Mouse (Mus musculus) intestine, embryonic 14.5 days (tissue): Measurements from ENCODE around the gene Slc9a5. TPM values are rescaled to one million over a fixed set of nuclear protein-coding genes. Genes with fewer than 3 reads are reported as not detected.

Experiments used
- ATAC-seq: fragments of 200-750 bp; cut with Nextera tagmentation; replicated peaks from 2 replicates; pipeline ENCODE4 v1.8.0; 2017; ENCODE audit warnings: low read depth, moderate number of reproducible peaks, moderate TSS enrichment, moderate library complexity; ENCODE audit not compliant: low FRiP score, low TSS enrichment
- DNase-seq: peaks from one replicate; pipeline ENCODE4 v3.0.0-alpha.2; 2018; ENCODE audit warnings: low spot score
- H3K27ac ChIP-seq: fragments of 300-500 bp; sonication (generic); 2 replicates; pipeline ENCODE4 v1.5.1; 2014; ENCODE audit warnings: low read depth, mild to moderate bottlenecking, control low read depth
- H3K27me3 ChIP-seq: fragments of 300-500 bp; sonication (generic); replicated peaks from 2 replicates; pipeline ENCODE4 v1.6.1; 2014; ENCODE audit warnings: low read length, control low read depth; ENCODE audit not compliant: control insufficient read depth, insufficient read depth
- H3K36me3 ChIP-seq: fragments of 300-500 bp; sonication (generic); 2 replicates; pipeline ENCODE4 v1.6.1; 2014; ENCODE audit warnings: low read length, control low read depth; ENCODE audit not compliant: control insufficient read depth, insufficient read depth
- H3K4me1 ChIP-seq: fragments of 300-500 bp; sonication (generic); replicated peaks from 2 replicates; pipeline ENCODE4 v1.6.1; 2014; ENCODE audit warnings: low read length, control low read depth, mixed read lengths; ENCODE audit not compliant: control insufficient read depth, insufficient read depth
- H3K4me2 ChIP-seq: fragments of 300-500 bp; sonication (generic); 2 replicates; pipeline ENCODE4 v1.6.1; 2014; ENCODE audit warnings: low read length
- H3K4me3 ChIP-seq: fragments of 300-500 bp; sonication (generic); 2 replicates; pipeline ENCODE4 v1.5.1; 2014; ENCODE audit warnings: low read depth, low read length, control low read depth, mixed read lengths
- H3K9ac ChIP-seq: fragments of 300-500 bp; sonication (generic); 2 replicates; pipeline ENCODE4 v1.6.1; 2014; ENCODE audit warnings: mild to moderate bottlenecking, low read length
- H3K9me3 ChIP-seq: fragments of 300-500 bp; sonication (generic); 2 replicates; pipeline ENCODE4 v1.6.1; 2016; ENCODE audit warnings: low read length, control low read depth; ENCODE audit not compliant: control insufficient read depth
- WGBS: fragments of 180-500 bp; shearing (Covaris S2); extraction: QIAGEN DNeasy Blood & Tissue Kit; methylation state at CpG from one replicate; pipeline ENCODE4 v1.1.7; 2014; 5-methylcytosine and 5-hydroxymethylcytosine counted together
- polyA plus RNA-seq: library from polyadenylated mRNA; unstranded; fragments of >200 nt; fragmentation: Nextera tagmentation; extraction: Ambion mirVana; gene quantifications from 2 replicates; pipeline ENCODE4 v1.2.1, GENCODE M21; 2014

Slc9a5 gene
- polyA plus RNA-seq, 1 experiment from 2014 or later, result 1.5 TPM

GRCm38 (mm10) chr8:105378673-105379072 is 30.0 kb downstream of the Slc9a5 start:
- Histone ChIP-seq H3K9ac (no peak overlapping the region), H3K4me2 (no peak overlapping the region), H3K4me3 (no peak overlapping the region), H3K4me1 (0 out of 2 replicates have a peak, but pooled peaks cover 6% of the 10 kb centered on the region), H3K27me3 (no peaks in the 10 kb centered on the region), H3K36me3 (no peaks in the 10 kb centered on the region), H3K9me3 (peaks cover 3% of the 10 kb centered on the region; the same call in 1 of the 2 replicates), H3K27ac (no peak overlapping the region)
- DNase-seq (no peak), ATAC-seq (no peak)
- WGBS, result 63% methylated on average over 19 of the region's 19 CpGs

GRCm38 (mm10) chr8:105380308-105380707 is 31.7 kb downstream of the Slc9a5 start:
- DNase-seq, result no peak
- H3K4me1 ChIP-seq, result 0 out of 2 replicates have a peak, but pooled peaks cover 6% of the 10 kb centered on the region
- H3K27me3 ChIP-seq, result no peaks in the 10 kb centered on the region
- H3K4me2 ChIP-seq, result no peak overlapping the region
- 81% methylated on average over 12 of the region's 12 CpGs for WGBS
- no peak overlapping the region for H3K27ac ChIP-seq
- no peak overlapping the region for H3K9ac ChIP-seq
- ATAC-seq, result no peak
- no peaks in the 10 kb centered on the region for H3K9me3 ChIP-seq
- H3K36me3 ChIP-seq, result no peaks in the 10 kb centered on the region
- H3K4me3 ChIP-seq, result no peak overlapping the region

GRCm38 (mm10) chr8:105384070-105384469 is 35.4 kb downstream of the Slc9a5 start:
- ATAC-seq, result no peak
- no peak overlapping the region for H3K9ac ChIP-seq
- H3K4me1 ChIP-seq, result no peaks in the 10 kb centered on the region
- H3K27me3 ChIP-seq, result no peaks in the 10 kb centered on the region
- H3K4me2 ChIP-seq, result no peak overlapping the region
- 99% methylated on average over 2 of the region's 2 CpGs for WGBS
- no peaks in the 10 kb centered on the region for H3K36me3 ChIP-seq
- no peak for DNase-seq
- H3K27ac ChIP-seq, result no peak overlapping the region
- H3K4me3 ChIP-seq, result no peak overlapping the region
- no peaks in the 10 kb centered on the region for H3K9me3 ChIP-seq

- Histone ChIP-seq H3K9me3 (no peaks in the 10 kb centered on the region), H3K27ac (no peak overlapping the region), H3K4me1 (no peaks in the 10 kb centered on the region), H3K9ac (no peak overlapping the region), H3K4me2 (no peak overlapping the region), H3K27me3 (no peaks in the 10 kb centered on the region), H3K4me3 (no peak overlapping the region), H3K36me3 (no peaks in the 10 kb centered on the region)
- 56% methylated on average over 1 of the region's 1 CpGs for WGBS
- ATAC-seq (no peak), DNase-seq (no peak)
Measured at GRCm38 (mm10) chr8:105387151-105387550, 38.5 kb downstream of the Slc9a5 start.

GRCm38 (mm10) chr8:105389096-105389495 is 40.5 kb downstream of the Slc9a5 start:
- DNase-seq (no peak), ATAC-seq (no peak)
- Histone ChIP-seq H3K9me3 (no peaks in the 10 kb centered on the region), H3K36me3 (no peaks in the 10 kb centered on the region), H3K27ac (no peak overlapping the region), H3K9ac (no peak overlapping the region), H3K4me3 (no peak overlapping the region), H3K27me3 (no peaks in the 10 kb centered on the region), H3K4me2 (no peak overlapping the region), H3K4me1 (no peaks in the 10 kb centered on the region)
- WGBS, result 58% methylated on average over 6 of the region's 6 CpGs

- 89% methylated on average over 12 of the region's 12 CpGs for WGBS
Measured at GRCm38 (mm10) chr8:105393089-105393787, 44.6 kb downstream of the Slc9a5 start.

GRCm38 (mm10) chr8:105393915-105394314 is 45.3 kb downstream of the Slc9a5 start:
- H3K4me1 ChIP-seq, result no peaks in the 10 kb centered on the region
- no peak for DNase-seq
- H3K36me3 ChIP-seq, result no peaks in the 10 kb centered on the region
- no peaks in the 10 kb centered on the region for H3K9me3 ChIP-seq
- no peak overlapping the region for H3K4me2 ChIP-seq
- H3K27me3 ChIP-seq, result no peaks in the 10 kb centered on the region
- no peak overlapping the region for H3K4me3 ChIP-seq
- 69% methylated on average over 7 of the region's 7 CpGs for WGBS
- no peak overlapping the region for H3K27ac ChIP-seq
- ATAC-seq, result no peak
- no peak overlapping the region for H3K9ac ChIP-seq

More at GRCm38 (mm10) chr8:105393089-105393787, 44.6 kb downstream of the Slc9a5 start:
- Histone ChIP-seq H3K4me2 (no peak overlapping the region), H3K9me3 (no peaks in the 10 kb centered on the region), H3K36me3 (no peaks in the 10 kb centered on the region), H3K27me3 (no peaks in the 10 kb centered on the region), H3K4me3 (no peak overlapping the region), H3K9ac (no peak overlapping the region), H3K27ac (no peak overlapping the region), H3K4me1 (no peaks in the 10 kb centered on the region)
- no peak for DNase-seq
- no peak for ATAC-seq

- no peaks in the 10 kb centered on the region for H3K27me3 ChIP-seq
- H3K4me3 ChIP-seq, result no peak overlapping the region
- no peak overlapping the region for H3K4me2 ChIP-seq
- no peak overlapping the region for H3K27ac ChIP-seq
- 34% methylated on average over 3 of the region's 3 CpGs for WGBS
- no peak overlapping the region for H3K9ac ChIP-seq
- H3K4me1 ChIP-seq, result no peaks in the 10 kb centered on the region
- 0 out of 2 replicates have a peak, but pooled peaks cover 4% of the 10 kb centered on the region for H3K9me3 ChIP-seq
- no peaks in the 10 kb centered on the region for H3K36me3 ChIP-seq
- no peak for DNase-seq
- no peak for ATAC-seq
Measured at GRCm38 (mm10) chr8:105397747-105398146, 49.1 kb downstream of the Slc9a5 start.

- DNase-seq, result no peak
- Histone ChIP-seq H3K4me3 (no peak overlapping the region), H3K27ac (no peak overlapping the region), H3K9me3 (0 out of 2 replicates have a peak, but pooled peaks cover 4% of the 10 kb centered on the region), H3K27me3 (no peaks in the 10 kb centered on the region), H3K9ac (no peak overlapping the region), H3K4me2 (no peak overlapping the region), H3K4me1 (no peaks in the 10 kb centered on the region), H3K36me3 (no peaks in the 10 kb centered on the region)
- 84% methylated on average over 5 of the region's 5 CpGs for WGBS
- ATAC-seq, result no peak
Measured at GRCm38 (mm10) chr8:105400016-105400415, 51.4 kb downstream of the Slc9a5 start.
